Mouse (Mus musculus): ENCODE measurements at regions not wholly inside any gene's neighbourhood (a gene's known extent, or its start where the extent isn't known, plus 50 kb on each side); places are given as distances from the start of the nearest gene placed in this dataset.
A peak's percentile ranks its signal among the peaks of the same experiment; 100 is the strongest.

- DNase-seq (ENCODE audit: low spot score in 2 of 2): no peak
Observed at GRCm38 (mm10) chr13:101301361-101301760, 466.7 kb downstream of the Pik3r1 start.

GRCm38 (mm10) chr13:101289407-101289806 is 456.2 kb upstream of the Slc30a5 start:
- DNase-seq (ENCODE audit: low spot score in 2 of 2): no peak

- DNase-seq (ENCODE audit: low spot score in 2 of 2): no peak
Observed at GRCm38 (mm10) chr13:101287131-101287530, 453.9 kb upstream of the Slc30a5 start.

GRCm38 (mm10) chr13:101286029-101286917 is 453.0 kb upstream of the Slc30a5 start:
- DNase-seq (ENCODE audit: low spot score in 2 of 2): no peak

- no peak for DNase-seq (ENCODE audit: low spot score in 2 of 2)
Observed at GRCm38 (mm10) chr13:101278127-101278526, 444.9 kb upstream of the Slc30a5 start.

GRCm38 (mm10) chr13:101276766-101277165 is 443.5 kb upstream of the Slc30a5 start:
- no peak for DNase-seq (ENCODE audit: low spot score in 2 of 2)

- peak; percentile 53 to 62 for DNase-seq (ENCODE audit: low spot score in 2 of 2)
Observed at GRCm38 (mm10) chr13:101274470-101275141, 441.4 kb upstream of the Slc30a5 start.

GRCm38 (mm10) chr13:101273321-101273720 is 440.1 kb upstream of the Slc30a5 start:
- peak; percentile 42 to 52 for DNase-seq (ENCODE audit: low spot score in 2 of 2)

GRCm38 (mm10) chr13:101253698-101254468 is 420.7 kb upstream of the Slc30a5 start:
- DNase-seq (ENCODE audit: low spot score in 2 of 2): no peak

GRCm38 (mm10) chr13:101249369-101249768 is 416.1 kb upstream of the Slc30a5 start:
- DNase-seq (ENCODE audit: low spot score in 2 of 2): no peak

GRCm38 (mm10) chr13:101244326-101244725 is 411.1 kb upstream of the Slc30a5 start:
- DNase-seq (ENCODE audit: low spot score in 2 of 2): no peak

GRCm38 (mm10) chr13:101238860-101239259 is 405.6 kb upstream of the Slc30a5 start:
- no peak for DNase-seq (ENCODE audit: low spot score in 2 of 2)

GRCm38 (mm10) chr13:101237035-101237434 is 403.8 kb upstream of the Slc30a5 start:
- DNase-seq (ENCODE audit: low spot score in 2 of 2): no peak

- DNase-seq (ENCODE audit: low spot score in 2 of 2): no peak
Observed at GRCm38 (mm10) chr13:101235846-101236245, 402.6 kb upstream of the Slc30a5 start.

GRCm38 (mm10) chr13:101235110-101235509 is 401.9 kb upstream of the Slc30a5 start:
- no peak for DNase-seq (ENCODE audit: low spot score in 2 of 2)

GRCm38 (mm10) chr13:101234550-101234949 is 401.3 kb upstream of the Slc30a5 start:
- DNase-seq (ENCODE audit: low spot score in 2 of 2): no peak

- no peak for DNase-seq (ENCODE audit: low spot score in 2 of 2)
Observed at GRCm38 (mm10) chr13:101233843-101234281, 400.6 kb upstream of the Slc30a5 start.

GRCm38 (mm10) chr13:101233181-101233842 is 400.1 kb upstream of the Slc30a5 start:
- DNase-seq (ENCODE audit: low spot score in 2 of 2): peak in 1 of 2 experiments; percentile 24

GRCm38 (mm10) chr13:101229861-101230260 is 396.6 kb upstream of the Slc30a5 start:
- no peak for DNase-seq (ENCODE audit: low spot score in 2 of 2)

- no peak for DNase-seq (ENCODE audit: low spot score in 2 of 2)
Observed at GRCm38 (mm10) chr13:101225366-101225765, 392.1 kb upstream of the Slc30a5 start.

- DNase-seq (ENCODE audit: low spot score in 2 of 2): no peak
Observed at GRCm38 (mm10) chr13:101221331-101222043, 388.3 kb upstream of the Slc30a5 start.
